Mouse (Mus musculus) cerebellum, adult 11-12 months (tissue): ENCODE results near the gene Tacc3.
A peak's percentile ranks its signal among the peaks of the same experiment; 100 is the strongest.

Experiments used
- DNase-seq: peaks from one replicate; pipeline ENCODE4 v3.0.0; 2022

The Tacc3 gene

DNA sequence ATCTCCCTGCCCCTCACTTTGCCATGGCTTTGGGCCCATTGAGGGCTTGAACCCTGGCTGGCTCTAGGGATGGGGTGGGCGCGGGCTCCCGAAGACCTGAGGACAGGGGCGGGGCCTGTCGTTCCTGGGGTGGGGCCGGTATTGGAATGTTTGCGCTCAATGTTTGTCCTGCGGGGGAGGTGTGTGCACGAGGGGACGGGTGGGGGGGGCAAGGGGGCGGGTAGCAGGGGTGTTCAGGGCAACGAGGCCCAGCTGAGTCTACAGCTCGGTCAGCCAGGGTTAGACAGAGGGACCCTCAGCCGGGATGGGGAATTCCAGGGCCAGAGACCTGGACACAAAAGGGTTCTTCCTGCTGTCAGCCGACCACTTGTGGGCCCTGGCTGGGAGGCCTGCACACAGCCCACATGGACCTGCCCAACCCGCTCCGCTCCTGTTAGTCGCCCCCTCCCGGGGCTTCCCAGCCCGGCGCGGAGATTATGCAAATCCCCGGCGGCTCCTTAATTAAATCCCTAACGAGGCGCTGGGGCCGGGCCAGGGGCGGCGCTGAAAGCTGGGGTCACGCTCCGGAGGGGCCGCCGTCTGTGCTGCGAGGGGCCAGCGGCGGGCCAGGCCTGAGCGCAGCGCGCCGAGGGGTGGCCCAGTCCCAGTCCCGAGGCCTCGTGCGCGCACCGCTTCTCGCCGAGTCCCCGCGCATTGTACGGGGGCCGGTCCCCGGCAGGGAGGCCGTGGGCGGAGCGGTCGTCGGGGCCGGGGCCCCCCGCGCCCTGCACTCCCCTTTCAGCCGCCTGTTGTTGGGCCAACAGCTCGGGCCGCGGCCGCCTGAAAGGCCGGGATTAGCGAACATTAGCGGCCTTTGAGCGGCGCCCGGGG is 37.2 kb downstream of the Tacc3 start:
- DNase-seq = no peak

DNA sequence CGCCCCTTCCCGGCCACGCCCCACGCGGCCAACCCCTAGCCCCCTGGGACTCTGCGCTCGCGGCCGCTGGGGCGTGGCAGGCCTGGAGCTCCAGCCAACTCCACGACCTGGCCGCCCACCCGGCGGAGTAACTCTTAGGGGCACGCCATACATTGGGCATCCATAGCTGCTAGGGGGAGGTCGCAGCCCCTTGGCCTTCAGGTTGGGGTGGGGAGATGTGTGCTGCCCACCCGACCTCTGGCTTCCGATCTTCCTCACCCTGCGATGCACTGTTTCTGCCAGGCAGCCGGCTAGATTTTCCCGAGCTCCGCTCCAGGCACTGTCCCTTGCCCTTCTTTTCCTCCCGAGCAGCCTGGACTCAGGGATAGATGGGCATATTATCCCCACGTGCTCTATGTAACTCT is 37.8 kb downstream of the Tacc3 start:
- no peak for DNase-seq

GRCm38 (mm10) chr5:33696430-33696829 is 38.5 kb downstream of the Tacc3 start:
- DNase-seq = no peak

DNA sequence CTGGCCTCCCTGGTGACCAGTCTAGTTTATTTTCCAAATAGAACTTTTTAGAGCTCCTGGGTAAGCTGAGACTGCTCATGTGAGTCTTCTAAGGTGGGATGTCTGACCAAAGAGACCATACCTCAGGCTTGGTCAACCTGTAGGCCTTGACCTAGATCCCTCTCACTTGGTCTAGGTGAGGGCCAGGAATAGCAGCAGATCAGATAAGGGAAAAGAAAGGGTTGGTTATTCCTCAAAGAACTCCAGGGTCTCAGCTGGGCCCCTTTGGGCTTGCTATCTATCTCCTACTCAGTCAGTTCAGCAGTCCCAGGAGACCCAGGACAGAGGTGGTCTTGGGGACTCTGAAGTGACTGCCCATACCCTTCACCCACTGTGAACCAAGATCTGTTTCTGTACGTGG is 39.6 kb downstream of the Tacc3 start:
- no peak for DNase-seq

GRCm38 (mm10) chr5:33697947-33698512 is 40.1 kb downstream of the Tacc3 start:
- no peak for DNase-seq

DNA sequence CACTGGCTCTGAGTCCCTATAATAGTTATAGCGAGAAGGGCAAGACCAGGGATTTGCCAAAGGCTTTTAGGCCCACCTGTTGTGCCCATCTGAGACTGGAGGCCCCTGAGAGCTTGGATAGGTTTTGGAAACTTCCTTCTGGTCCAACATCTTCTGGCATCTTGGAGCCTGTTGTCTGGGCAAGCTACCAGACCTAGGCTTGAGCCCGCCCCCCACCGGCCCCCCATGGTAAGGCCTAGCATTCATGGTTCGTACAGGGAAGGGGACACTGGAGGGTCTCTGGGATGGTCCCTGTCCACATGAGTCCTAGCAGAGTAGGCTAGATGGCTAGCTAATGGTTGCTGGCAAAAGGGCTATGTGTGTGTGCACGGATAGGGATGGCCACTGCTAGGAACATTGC is 40.7 kb downstream of the Tacc3 start:
- no peak for DNase-seq

DNA sequence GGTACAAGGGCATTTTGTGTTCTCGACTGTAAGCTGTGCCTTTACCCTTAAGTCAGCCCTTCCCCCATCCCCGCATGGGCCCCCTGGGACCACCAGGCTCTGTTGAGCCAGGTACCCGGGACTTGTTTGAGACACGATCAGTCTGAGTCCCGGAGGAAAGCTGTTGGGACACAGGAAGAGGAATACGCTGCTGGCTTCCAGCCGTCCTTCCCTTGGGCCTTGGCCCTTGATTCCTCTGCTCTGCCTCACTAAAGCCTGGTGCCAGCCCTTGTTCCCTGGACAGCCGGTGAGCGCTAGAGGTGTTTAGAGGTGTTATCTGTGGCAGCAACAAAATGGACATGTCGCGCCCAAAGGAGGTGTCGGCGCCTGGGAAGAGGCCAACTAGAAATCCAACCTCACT is 42.1 kb downstream of the Tacc3 start:
- no peak for DNase-seq

GRCm38 (mm10) chr5:33701832-33702231 is 43.9 kb downstream of the Tacc3 start:
- no peak for DNase-seq

GRCm38 (mm10) chr5:33703999-33704398 is 46.1 kb downstream of the Tacc3 start:
- DNase-seq = no peak

DNA sequence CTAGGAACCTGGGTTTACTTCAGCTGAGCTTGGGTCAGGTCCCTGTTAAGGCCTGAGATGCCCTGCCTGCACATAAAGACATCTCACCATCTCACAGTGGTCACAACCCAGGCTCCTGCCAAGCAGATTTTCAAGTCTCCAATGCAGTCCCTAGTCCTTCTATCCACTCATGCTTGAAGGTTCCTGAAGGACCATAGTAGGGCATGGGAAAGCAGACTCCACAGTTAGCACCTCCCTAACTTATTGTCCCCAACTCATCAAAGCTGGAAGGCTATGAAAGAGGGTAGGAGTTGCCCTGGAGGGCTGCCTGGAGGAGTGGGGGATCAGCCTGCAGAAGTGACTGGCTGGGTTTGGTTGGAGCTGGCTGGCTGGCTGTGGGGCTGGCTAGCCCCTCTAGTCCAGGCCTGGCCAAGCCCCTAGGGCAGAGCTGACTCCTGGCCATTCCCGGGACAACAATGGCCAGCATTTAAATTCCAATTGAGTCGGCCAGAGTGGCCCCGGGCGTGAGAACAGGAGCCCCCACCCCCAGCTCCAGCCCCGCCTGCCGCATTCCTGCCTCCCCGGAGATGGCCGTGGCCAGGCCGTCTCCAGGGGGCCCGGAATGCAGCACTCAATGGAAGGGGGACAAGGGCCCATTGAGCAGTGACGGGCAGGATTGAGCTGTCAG is 47.1 kb downstream of the Tacc3 start:
- DNase-seq = peak; percentile 48

- no peak for DNase-seq
These were observed 47.9 kb downstream of the Tacc3 start for GRCm38 (mm10) chr5:33705612-33706349.

DNA sequence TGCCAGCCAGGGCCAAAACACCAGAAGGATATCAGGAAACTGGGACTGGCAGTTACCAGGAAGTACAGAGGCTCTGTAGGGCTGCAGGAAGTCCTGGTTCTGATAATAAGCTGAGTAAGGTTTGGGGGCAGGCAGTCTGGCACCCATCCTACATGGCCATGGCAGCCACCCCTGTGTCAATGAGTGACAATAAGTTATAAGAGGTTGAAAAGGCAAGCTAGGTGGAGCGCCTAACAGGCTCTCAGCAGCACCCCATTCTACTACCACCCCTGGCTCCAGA is 48.4 kb downstream of the Tacc3 start:
- DNase-seq = no peak

DNA sequence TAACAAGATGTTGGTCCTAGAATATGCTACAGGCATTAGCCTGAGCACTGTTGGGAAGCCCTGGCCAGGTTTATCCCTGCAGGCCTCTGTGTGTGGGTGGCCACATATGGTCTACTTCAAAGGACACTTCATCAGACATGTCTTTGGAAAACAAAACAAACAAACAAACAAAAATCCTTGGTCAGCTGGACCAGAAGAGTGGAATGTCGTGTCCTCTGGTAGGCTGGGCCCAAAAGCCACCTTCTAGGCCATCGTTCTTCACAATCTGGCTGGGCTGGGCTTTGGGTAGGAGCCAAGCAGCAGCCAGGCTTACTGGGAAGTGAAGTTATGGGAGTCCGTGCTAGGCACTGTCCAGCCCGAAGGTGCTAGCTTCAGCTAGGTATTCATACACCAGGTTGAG is 49.2 kb downstream of the Tacc3 start:
- DNase-seq = no peak

- no peak for DNase-seq
These were observed 51.1 kb downstream of the Tacc3 start for GRCm38 (mm10) chr5:33709037-33709436.

DNA sequence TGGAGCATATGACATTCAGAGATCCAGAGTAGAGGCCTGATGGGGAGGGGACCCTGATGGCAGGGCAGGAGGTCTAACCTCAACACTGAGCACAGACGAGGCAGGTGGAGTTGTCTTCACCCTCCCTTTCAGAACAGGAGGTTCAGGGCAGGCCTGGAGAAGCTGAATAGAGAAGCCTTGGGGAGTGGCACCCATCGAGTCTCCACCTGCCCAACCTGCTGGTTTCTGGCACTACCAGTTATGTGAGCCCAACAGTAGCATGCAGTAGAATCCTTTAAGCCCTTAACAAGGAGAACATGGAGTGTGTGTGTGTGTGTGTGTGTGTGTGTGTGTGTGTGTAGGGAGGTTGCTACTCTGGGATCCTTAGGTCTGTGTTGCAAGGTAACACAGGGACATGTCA is 54.6 kb downstream of the Tacc3 start:
- DNase-seq = no peak

DNA sequence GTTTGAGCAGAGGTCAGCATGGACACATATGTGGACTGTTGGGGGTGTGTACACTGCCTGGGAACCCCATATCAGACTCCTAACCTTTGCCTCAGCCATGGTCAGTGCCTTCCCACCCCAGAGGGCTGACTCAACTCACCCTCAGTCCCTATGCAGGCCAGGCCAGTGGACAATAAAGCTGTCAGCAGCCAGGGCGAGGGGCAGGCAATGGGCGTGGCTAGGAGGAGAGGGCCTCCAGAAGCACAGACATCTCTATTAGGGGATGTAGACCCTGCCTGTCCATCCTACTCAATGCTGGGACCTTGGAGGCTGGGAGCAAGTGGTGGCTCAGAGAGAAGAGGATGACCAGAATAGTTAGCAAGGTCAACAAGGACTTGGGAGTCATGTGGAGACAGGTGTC is 57.3 kb downstream of the Tacc3 start:
- no peak for DNase-seq

DNA sequence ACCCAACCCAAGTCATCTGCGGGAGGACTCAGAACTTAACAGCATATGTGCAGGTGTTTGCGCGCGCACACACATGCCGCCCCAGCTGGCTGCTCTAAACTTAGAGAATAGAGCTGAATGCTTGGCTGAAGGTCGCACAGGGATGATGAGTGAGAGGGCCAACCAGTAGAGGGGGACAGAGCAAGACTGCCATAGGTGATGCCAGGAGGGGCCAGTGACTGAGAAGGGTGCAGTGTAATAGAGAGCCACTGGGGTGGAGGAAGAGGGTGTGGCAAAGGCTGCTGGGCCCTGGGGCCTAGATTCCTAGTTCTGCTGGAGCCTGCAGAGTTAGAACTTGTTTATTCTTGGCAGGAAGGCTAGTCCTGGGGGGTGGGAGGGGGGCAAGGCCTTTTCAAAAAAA is 58.5 kb downstream of the Tacc3 start:
- no peak for DNase-seq

DNA sequence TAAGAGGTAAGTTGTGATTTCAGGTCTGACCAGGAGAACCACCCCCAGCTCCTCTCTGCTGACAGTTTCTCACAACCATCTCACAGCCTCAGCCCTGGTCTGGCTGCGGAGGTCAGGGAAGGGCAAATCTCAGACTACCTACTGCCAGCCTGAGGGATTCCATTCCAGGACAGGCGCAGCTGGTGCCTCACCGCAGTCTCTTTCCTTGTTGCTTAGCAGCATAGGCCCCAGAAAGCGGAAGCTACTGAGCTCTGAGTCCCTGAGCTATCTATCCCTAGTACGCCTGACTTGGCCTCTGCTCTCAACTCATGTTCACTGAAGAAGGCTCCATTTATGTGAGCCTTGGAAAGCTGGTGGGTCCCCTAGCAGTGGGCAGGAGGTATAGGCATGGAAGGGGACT is 60.5 kb downstream of the Tacc3 start:
- DNase-seq = no peak

DNA sequence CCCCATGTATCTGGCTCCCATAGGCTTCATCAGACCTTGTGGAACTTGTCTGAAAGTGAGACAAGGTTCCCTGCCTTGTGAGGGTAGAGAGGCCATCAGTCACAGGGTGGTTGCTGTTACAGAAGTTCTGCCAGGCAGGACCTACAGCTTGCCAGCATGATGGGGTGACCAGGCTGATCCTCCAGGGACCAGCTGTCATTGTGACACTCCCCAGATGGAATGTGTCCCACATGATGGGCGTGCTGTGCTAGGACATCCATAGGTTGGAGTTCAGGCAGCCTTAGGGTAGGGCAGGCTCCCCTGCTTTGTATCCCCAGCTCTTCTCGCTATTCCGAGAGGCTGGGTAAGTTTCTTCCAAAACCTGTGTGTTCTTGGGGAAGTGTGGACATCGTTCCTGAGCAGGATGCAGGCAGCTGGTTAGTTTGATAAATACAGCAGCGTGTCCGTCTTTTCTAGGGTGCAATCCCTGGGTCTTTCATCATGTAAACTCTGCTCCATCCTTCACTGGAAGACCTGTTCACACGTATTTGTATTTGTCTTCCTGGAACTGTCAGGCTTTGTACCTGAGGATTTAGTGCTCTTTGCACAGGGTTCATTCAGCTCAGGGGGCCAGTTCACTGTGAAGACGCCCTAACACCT is 63.0 kb downstream of the Tacc3 start:
- DNase-seq = no peak

- DNase-seq = no peak
These were observed 63.8 kb downstream of the Tacc3 start, which contains the start of gene Fgfr3 for GRCm38 (mm10) chr5:33721541-33722265. TSS of gene Fgfr3 (plus strand) at chr5:33721674.

- DNase-seq = no peak
These were observed 64.5 kb downstream of the Tacc3 start for GRCm38 (mm10) chr5:33722266-33723018.
